In genomic region chr7:45635711-45636688, GRCm38 (mm10) we compare ENCODE assay signal across 1 mouse cellular context.
TF ChIP-seq lines count a peak whose summit lies in the region.

No protein-coding gene starts in this region.

TF ChIP-seq in MEL, 35 proteins besides CTCF, POLR2A, EP300 and RAD21:
- TF ChIP-seq MAFK (IDR thresholded peaks at IDR 0.05; ENCODE audit: borderline replicate concordance, low read depth, low read length) (no peak), UBTF (IDR thresholded peaks at IDR 0.05; ENCODE audit: borderline replicate concordance, insufficient read depth, low read depth, low read length) (no peak), RCOR1 (IDR thresholded peaks at IDR 0.05; ENCODE audit: low read depth, low read length) (no peak), ETS1 (IDR thresholded peaks at IDR 0.05; ENCODE audit: low read depth, low read length) (no peak), CHD2 (IDR thresholded peaks at IDR 0.05; ENCODE audit: low read length) (no peak), CHD1 (IDR thresholded peaks at IDR 0.05; ENCODE audit: low read depth, low read length) (no peak), ZC3H11A (IDR thresholded peaks at IDR 0.05; ENCODE audit: low read depth, low read length) (no peak), GATA1 (IDR thresholded peaks at IDR 0.05; ENCODE audit: low read depth, low read length) (no peak), USF2 (IDR thresholded peaks at IDR 0.05; ENCODE audit: borderline replicate concordance in 1 of 2, insufficient read depth in 1 of 2, low read depth in 1 of 2, low read length in 2 of 2) (no peak), MYB (IDR thresholded peaks at IDR 0.05; ENCODE audit: low read depth, low read length) (no peak), NRF1 (IDR thresholded peaks at IDR 0.05; ENCODE audit: insufficient read depth, low read depth, low read length, poor library complexity, severe bottlenecking) (no peak), MEF2A (IDR thresholded peaks at IDR 0.05; ENCODE audit: extremely low read depth, insufficient replicate concordance, low read depth, low read length, poor library complexity, severe bottlenecking) (no peak), SMC3 (IDR thresholded peaks at IDR 0.05; ENCODE audit: low read depth, low read length) (no peak), MAX (IDR thresholded peaks at IDR 0.05; ENCODE audit: low read length) (no peak), SIN3A (IDR thresholded peaks at IDR 0.05; ENCODE audit: low read length) (no peak)
